Mouse (Mus musculus) stomach, adult 2 months (tissue): ENCODE results near the gene Defb11. TPM values are rescaled to one million over a fixed set of nuclear protein-coding genes. Genes with fewer than 3 reads are reported as not detected.

Source experiments
- polyA plus RNA-seq: library from polyadenylated mRNA; depleted of rRNA; stranded (reverse); fragments of >200 nt; gene quantifications from 2 replicates; pipeline ENCODE4 v1.2.3, GENCODE M21; 2012; rRNA removed

Gene Defb11
- polyA plus RNA-seq, result not detected in 2 replicates

DNA sequence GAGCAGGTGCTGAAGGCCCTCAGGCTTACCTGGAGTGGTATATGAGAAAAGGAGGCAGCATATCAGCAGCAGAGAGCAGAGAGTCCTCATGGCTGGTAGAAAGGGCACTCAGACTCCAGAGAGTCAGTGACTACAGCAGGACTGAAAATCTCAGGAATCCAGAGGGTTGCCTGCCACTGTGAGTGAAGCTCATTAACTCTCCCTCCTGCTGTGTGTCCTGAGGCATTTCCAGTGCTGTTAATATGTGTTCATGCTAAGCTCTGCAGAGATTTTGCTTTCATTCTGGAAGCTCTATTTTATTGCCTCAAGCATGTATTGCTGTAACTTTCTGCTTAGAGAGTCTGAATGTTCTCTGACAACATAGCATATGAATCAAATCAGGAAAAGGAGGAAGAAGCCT, at the start of gene Defb11:
Gene Defb11 (minus strand): TSS at position 123 of the 400 bp plus-strand sequence.

DNA sequence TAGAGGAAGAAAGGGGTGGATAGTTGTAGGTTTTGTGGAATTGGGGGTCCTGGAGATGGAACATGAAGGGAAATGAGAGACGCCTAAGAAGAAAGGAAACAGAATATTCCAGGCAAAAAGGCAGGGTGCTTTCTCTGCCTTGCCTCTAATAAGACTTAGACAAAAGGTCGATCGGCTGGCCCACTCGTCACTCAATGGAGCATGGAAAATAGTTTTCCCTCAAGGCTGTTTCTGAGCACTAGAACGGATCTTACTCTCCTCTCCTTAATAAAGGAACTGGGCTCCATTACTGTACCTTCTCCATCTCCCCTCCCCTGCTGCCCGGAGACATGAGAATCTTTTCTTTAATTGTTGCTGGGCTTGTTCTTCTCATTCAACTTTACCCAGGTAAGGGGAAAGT, 40.2 kb upstream of the Defb11 start, which contains the start of gene Defb13:
Gene Defb13 (plus strand): TSS at position 301 of the 400 bp plus-strand sequence.

DNA sequence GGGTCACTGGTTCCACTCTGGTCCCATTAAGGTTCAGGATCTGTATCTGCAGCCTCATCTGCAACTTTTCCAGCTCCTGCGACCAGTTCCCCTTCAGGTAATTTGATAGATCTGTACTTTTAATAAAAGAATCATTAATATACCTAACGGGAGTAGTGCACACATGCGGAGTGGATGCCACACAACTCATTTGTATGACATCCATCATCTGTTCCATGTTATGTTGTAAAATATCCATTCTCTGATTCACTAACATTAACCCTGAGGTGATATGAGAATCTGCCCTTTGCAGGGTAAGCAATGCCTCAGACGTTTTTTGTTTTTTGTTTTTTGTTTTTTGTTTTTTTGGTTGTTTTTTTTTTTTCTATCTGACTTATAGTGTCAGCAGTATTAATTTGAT, 31.8 kb upstream of the Defb11 start, which contains the start of gene Defb35:
Gene Defb35 (plus strand): TSS at position 301 of the 400 bp plus-strand sequence.

DNA sequence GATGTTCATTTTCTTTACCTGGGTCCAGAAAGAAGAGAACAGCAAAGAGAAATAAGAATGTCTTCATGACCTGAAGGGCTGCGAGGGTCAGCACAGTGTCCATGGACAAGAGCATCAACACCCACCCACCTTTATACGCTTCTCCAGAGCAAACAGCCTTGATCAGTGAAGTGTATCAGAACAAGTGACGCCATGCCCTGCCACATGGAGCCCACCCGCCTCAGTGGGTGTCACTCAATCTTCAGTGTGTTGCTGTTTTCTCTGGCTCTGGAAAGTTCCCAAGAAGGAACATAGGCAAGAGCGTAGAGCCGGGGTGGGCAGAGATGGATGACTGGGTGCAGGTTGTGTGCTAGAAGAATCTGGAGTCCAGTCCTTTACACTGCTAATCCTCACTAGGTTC, 26.4 kb upstream of the Defb11 start, which contains the start of gene Defb15:
Gene Defb15 (minus strand): TSS at position 101 of the 400 bp plus-strand sequence.

GRCm38 (mm10) chr8:21885321-21885720, 20.9 kb downstream of the Defb11 start, which contains the start of gene Defb9:
Gene Defb9, minus strand, starts transcription at chr8:21885421.

GRCm38 (mm10) chr8:21858586-21858985, 47.6 kb downstream of the Defb11 start, which contains the start of gene Defb10:
Gene Defb10, plus strand, starts transcription at chr8:21858901.

Other genes starting within 250 kb of the Defb11 start
- gene Defa34, start 240.6 kb downstream of the Defb11 start, polyA plus RNA-seq, result not detected in 2 replicates
- not detected in 2 replicates for gene AY761184, start 202.8 kb downstream of the Defb11 start, polyA plus RNA-seq
- not detected in 2 replicates for gene Defa24, start 171.9 kb downstream of the Defb11 start, polyA plus RNA-seq
- gene Defb50, start 82.9 kb downstream of the Defb11 start, polyA plus RNA-seq, result not detected in 2 replicates
- gene Defb2, start 66.5 kb downstream of the Defb11 start, polyA plus RNA-seq, result not detected in 2 replicates
- gene Defb10, start 47.5 kb downstream of the Defb11 start, polyA plus RNA-seq, result not detected in 2 replicates
- not detected in 2 replicates for gene Defb9, start 21.0 kb downstream of the Defb11 start, polyA plus RNA-seq
- not detected in 2 replicates for gene Defb15, start 26.3 kb upstream of the Defb11 start, polyA plus RNA-seq
- gene Defb35, start 31.9 kb upstream of the Defb11 start, polyA plus RNA-seq, result not detected in 2 replicates
- gene Defb13, start 40.4 kb upstream of the Defb11 start, polyA plus RNA-seq, result not detected in 2 replicates
- gene Fam90a1a, start 52.3 kb upstream of the Defb11 start, polyA plus RNA-seq, result not detected in 2 replicates
- not detected in 2 replicates for gene Ccdc70, start 63.4 kb upstream of the Defb11 start, polyA plus RNA-seq
- gene Atp7b, start 153.9 kb upstream of the Defb11 start, polyA plus RNA-seq, result 2.4 and 2.7 TPM in 2 replicates
- 0.44 and 0.65 TPM in 2 replicates for gene Alg11, start 154.3 kb upstream of the Defb11 start, polyA plus RNA-seq
- gene Nek5, start 218.6 kb upstream of the Defb11 start, polyA plus RNA-seq, result 0.05 and 0.08 TPM in 2 replicates